In the genomic region with DNA sequence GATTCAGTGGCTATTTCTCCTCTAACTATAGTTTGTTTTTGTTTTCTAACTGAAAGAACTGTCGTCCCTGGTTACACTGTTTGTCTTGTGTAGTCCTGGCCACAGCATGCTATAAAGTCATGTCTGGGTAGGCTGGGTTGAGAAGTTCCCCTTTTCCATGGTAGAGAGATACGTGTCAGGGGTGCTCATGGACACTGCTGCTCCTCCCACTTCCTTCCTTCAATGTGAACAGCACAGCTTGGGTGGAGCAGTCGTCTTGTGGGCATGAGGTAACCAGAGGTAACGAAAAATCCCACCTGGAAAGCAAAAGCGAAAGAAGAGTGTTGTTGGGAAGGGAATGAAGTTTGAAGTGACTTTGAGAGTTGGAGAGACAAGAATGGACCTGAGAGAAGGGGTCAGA, we compare ENCODE assay signal across 14 mouse cellular contexts.
DNase-seq lines count a peak whose midpoint lies in the region; ATAC-seq and TF ChIP-seq lines count a peak whose summit lies in the region.
"Had no signal": no experiment of that assay in that cellular context is flagged by ENCODE, and none has a peak within 500 bp of the region (broad histone marks: within the 10 kb centered on the region; RNA-seq: fewer than 3 reads in every experiment).

No protein-coding gene starts in this region.

- peak overlapping the region; percentile 24; the same call in 1 of the 2 replicates for H3K4me2 ChIP-seq in liver, embryonic 16.5 days (ENCODE audit: low read depth, low read length)
- H3K4me2 ChIP-seq: limb, embryonic 12.5 days; midbrain, embryonic 13.5 days; neural tube, embryonic 15.5 days had no signal

- H3K4me3 ChIP-seq in thymus, adult 2 months (ENCODE audit: control insufficient read depth, insufficient read depth, low read length): no peak overlapping the region
- H3K4me3 ChIP-seq in bone marrow macrophage, adult 2 months (ENCODE audit: insufficient read depth, low read length): peak overlapping the region; percentile 50
- peak overlapping the region; percentile 25; the same call in 1 of the 2 replicates for H3K4me3 ChIP-seq in liver, embryonic 16.5 days (ENCODE audit: low read depth, low read length)
- H3K4me3 ChIP-seq: limb, embryonic 12.5 days; midbrain, embryonic 13.5 days; neural tube, embryonic 15.5 days had no signal

- no peaks in the 10 kb centered on the region for H3K36me3 ChIP-seq in thymus, adult 2 months (ENCODE audit: control insufficient read depth, insufficient read depth, low read length)
- H3K36me3 ChIP-seq in liver, embryonic 16.5 days (ENCODE audit: control insufficient read depth, insufficient read depth): no peaks in the 10 kb centered on the region
- H3K36me3 ChIP-seq: limb, embryonic 12.5 days; midbrain, embryonic 13.5 days; neural tube, embryonic 15.5 days had no signal

- peaks cover 10% of the 10 kb centered on the region for H3K4me1 ChIP-seq in thymus, adult 2 months (replicated peaks; ENCODE audit: control insufficient read depth, insufficient read depth, low read length)
- peaks cover 16% of the 10 kb centered on the region for H3K4me1 ChIP-seq in bone marrow macrophage, adult 2 months (ENCODE audit: control insufficient read depth, insufficient read depth, low read length)
- H3K4me1 ChIP-seq in liver, embryonic 16.5 days (ENCODE audit: control insufficient read depth, low read depth, low read length): peaks cover 17% of the 10 kb centered on the region
- H3K4me1 ChIP-seq: midbrain, embryonic 13.5 days; neural tube, embryonic 15.5 days had no signal

- H3K27ac ChIP-seq in thymus, adult 2 months (ENCODE audit: control insufficient read depth, insufficient read depth, low read length): no peak overlapping the region
- H3K27ac ChIP-seq in bone marrow macrophage, adult 2 months (ENCODE audit: insufficient read depth, low read depth, low read length): 0 out of 2 replicates have a peak overlapping the region, but pooled peaks have one; percentile 11
- peak overlapping the region; percentile 21; the same call in 1 of the 2 replicates for H3K27ac ChIP-seq in liver, embryonic 16.5 days (ENCODE audit: low read length)
- H3K27ac ChIP-seq: limb, embryonic 12.5 days; midbrain, embryonic 13.5 days; neural tube, embryonic 15.5 days had no signal

- H3K9ac ChIP-seq in liver, embryonic 16.5 days (ENCODE audit: low read depth, low read length): peak overlapping the region; percentile 19; the same call in 1 of the 2 replicates
- H3K9ac ChIP-seq: limb, embryonic 12.5 days; midbrain, embryonic 13.5 days; neural tube, embryonic 15.5 days had no signal

- H3K9me3 ChIP-seq in liver, embryonic 16.5 days (replicated peaks; ENCODE audit: control insufficient read depth, low read length): no peaks in the 10 kb centered on the region
- H3K9me3 ChIP-seq: neural tube, embryonic 15.5 days had no signal

- peak; percentile 27 for DNase-seq in thymus, adult 2 months
- DNase-seq in thymus, postnatal 14 days: no peak
- DNase-seq in spleen, postnatal 36 days (ENCODE audit: low spot score in 2 of 2): peak; percentile 71 to 74
- DNase-seq in cerebellum, postnatal 25 days: no peak
- DNase-seq in layer of hippocampus, postnatal 36 days: no peak
- DNase-seq in layer of hippocampus, adult 8-10 months (ENCODE audit: low spot score in 2 of 2): no peak
- DNase-seq: gastrocnemius, postnatal 14 days; right cerebral cortex, postnatal 25 days had no signal

- 7% methylated on average over 5 of the region's 5 CpGs for WGBS in thymus, adult 2 months
- 17% methylated on average over 5 of the region's 5 CpGs for WGBS in liver, embryonic 16.5 days (ENCODE audit: insufficient replicate concordance)

- no peak for TF ChIP-seq POLR2A in thymus, adult 2 months (IDR thresholded peaks at IDR 0.05; ENCODE audit: control insufficient read depth, extremely low read depth, insufficient read depth, low read length, poor library complexity)
- no peak for TF ChIP-seq POLR2A in bone marrow macrophage, adult 2 months (IDR thresholded peaks at IDR 0.05; ENCODE audit: borderline replicate concordance, low read depth, low read length)

- peak; percentile 58 for ATAC-seq in liver, embryonic 16.5 days (ENCODE audit: low read depth)
- ATAC-seq: intestine, embryonic 16.5 days; midbrain, embryonic 13.5 days had no signal

- H3K27me3 ChIP-seq in thymus, adult 2 months (ENCODE audit: control insufficient read depth, insufficient read depth, low read length): no peaks in the 10 kb centered on the region
- H3K27me3 ChIP-seq in liver, embryonic 16.5 days (ENCODE audit: control insufficient read depth, insufficient read depth, low read depth, low read length): no peaks in the 10 kb centered on the region
- H3K27me3 ChIP-seq: limb, embryonic 12.5 days; midbrain, embryonic 13.5 days; neural tube, embryonic 15.5 days had no signal

- no peak for TF ChIP-seq CTCF in thymus, adult 2 months (IDR thresholded peaks at IDR 0.05; ENCODE audit: borderline replicate concordance, control insufficient read depth, extremely low read depth, insufficient read depth, low read length, poor library complexity)
- no peak for TF ChIP-seq CTCF in bone marrow macrophage, adult 2 months (IDR thresholded peaks at IDR 0.05; ENCODE audit: low read depth, low read length)

Comparison
In these comparisons a context has a peak if more than half of its experiments do, and no peak if none do; other contexts are left out.
1. DNase-seq: peak in thymus, adult 2 months (single experiment) and spleen, postnatal 36 days (2 of 2); none in thymus, postnatal 14 days (single experiment), cerebellum, postnatal 25 days (0 of 2), layer of hippocampus, postnatal 36 days (0 of 2) and layer of hippocampus, adult 8-10 months (0 of 2).